Mouse (Mus musculus) common myeloid progenitor, adult 5-6 weeks (primary cell): ENCODE measurements around the gene Leprot. TPM values are rescaled to one million over a fixed set of nuclear protein-coding genes. Genes with fewer than 3 reads are reported as not detected.

Source experiments
- ATAC-seq: replicated peaks from 2 replicates; pipeline ENCODE4 v1.8.0; 2016; ENCODE audit warnings: low read depth, mild to moderate bottlenecking, moderate TSS enrichment, inconsistent platforms; ENCODE audit not compliant: poor library complexity, severe bottlenecking
- total RNA-seq: library from RNA; stranded (forward); fragments of 200-1000, 187-1606 nt; gene quantifications from 2 replicates; pipeline ENCODE4 v1.2.3, GENCODE M21; 2017

Gene Leprot
- total RNA-seq: 63.1 and 72.8 TPM in 2 replicates

GRCm38 (mm10) chr4:101647196-101647905, at the start of gene Leprot:
Leprot (plus strand) TSS chr4:101647718.
- peak; percentile 83 for ATAC-seq

DNA sequence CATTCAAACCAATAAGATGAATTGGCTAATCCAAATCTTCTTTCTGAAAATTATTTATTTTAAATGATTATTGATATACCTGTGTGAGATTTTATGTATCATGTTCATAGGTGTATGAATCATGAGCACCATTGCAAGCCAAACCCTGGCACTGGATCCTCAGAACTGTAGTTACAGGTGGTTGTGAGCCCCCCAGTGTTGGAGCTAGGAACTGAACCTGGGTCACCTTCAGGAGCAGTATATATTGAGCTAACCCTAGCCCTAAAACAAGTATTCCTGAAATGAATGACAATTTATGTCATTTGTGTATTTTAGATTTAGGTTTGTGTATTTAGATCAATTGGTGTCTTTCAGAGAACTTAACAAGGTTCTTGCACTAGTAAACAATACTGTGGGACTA, 45.8 kb upstream of the Leprot start:
- peak; percentile 62; the same call in 1 of the 2 replicates for ATAC-seq

DNA sequence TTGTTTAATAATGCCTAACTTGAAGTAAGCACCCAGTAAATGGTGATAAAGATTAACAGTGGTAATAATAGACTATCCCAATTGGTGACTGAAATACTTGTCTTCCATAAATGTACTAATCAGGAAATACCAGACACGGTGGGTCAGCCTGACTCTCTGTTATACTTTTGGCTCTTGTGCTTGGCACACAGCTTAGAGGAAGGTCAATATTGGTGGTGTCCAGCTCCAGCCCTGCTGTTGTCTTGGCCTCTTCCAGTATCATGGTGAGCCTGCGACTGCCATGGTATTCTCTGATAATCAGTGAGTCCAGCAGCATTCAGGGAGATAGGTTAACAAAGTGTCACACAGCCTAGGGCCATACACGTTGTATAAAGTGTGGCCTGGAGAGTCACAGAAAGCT, 43.9 kb upstream of the Leprot start:
- ATAC-seq: no peak

GRCm38 (mm10) chr4:101616520-101616919, 31.0 kb upstream of the Leprot start:
- no peak for ATAC-seq

DNA sequence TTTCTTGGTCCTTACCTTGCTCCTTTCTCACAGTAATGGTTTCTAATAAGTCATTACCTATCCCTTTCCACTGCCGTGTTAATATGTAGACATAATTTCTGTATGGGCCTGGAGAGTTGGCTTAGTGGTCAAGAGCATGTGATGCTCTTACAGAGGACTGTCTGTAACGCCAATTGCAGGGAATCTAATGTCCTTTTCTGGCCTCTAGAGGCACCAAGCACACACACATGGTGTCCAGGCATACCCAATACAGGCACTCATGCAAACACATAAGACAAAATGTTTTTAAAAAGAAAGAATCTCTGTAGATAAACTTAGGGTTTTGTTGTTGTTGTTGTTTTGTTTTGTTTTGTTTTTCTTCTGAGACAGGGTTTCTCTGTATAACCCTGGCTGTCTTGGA, 29.8 kb upstream of the Leprot start:
- no peak for ATAC-seq

- no peak for ATAC-seq
Observed at GRCm38 (mm10) chr4:101620206-101620605, 27.3 kb upstream of the Leprot start.

GRCm38 (mm10) chr4:101621241-101621640, 26.3 kb upstream of the Leprot start:
- ATAC-seq: no peak

GRCm38 (mm10) chr4:101625278-101625677, 22.2 kb upstream of the Leprot start:
- ATAC-seq: no peak

- no peak for ATAC-seq
Observed at GRCm38 (mm10) chr4:101635596-101635995, 11.9 kb upstream of the Leprot start.

DNA sequence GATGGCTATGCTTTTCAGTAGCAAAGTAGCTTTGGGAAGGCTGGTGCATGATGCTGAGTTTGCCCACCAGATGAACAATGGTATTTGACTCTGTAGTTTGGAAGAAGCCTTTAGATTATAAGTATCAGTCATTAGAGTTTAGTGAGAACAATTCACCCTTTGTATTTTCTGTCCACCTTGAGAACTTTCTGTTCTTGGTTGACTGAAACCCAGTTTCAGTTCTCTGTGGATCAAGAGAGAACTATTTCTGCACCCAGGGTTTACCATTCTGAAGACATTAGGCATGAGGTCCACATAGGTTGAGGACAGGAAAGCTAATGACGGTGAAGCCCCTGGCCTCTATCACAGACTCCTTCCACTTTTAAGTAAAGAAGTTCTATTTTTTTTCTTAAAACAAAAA, 10.0 kb upstream of the Leprot start:
- no peak for ATAC-seq

DNA sequence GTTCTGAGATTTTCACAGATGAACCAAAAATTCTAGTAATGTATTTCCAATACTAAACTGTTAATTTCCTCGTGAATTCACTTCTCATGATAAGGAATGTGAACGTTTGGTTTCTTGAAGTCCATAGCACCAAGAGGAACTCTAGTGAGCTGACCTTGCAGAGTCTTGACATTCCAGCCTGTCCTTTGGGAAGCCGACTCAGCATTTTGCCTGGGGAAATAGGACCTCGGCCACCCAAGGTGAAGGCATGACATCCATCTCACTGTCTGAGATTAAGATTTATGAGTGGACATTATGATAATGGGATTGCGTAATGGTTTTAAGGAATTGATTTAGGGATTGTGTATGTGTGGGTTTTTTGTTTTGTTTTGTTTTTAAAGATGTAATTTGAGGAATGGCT, 6.9 kb upstream of the Leprot start:
- ATAC-seq: no peak

GRCm38 (mm10) chr4:101642708-101643107, 4.8 kb upstream of the Leprot start:
- ATAC-seq: no peak

- no peak for ATAC-seq
Observed at GRCm38 (mm10) chr4:101643216-101643615, 4.3 kb upstream of the Leprot start.

DNA sequence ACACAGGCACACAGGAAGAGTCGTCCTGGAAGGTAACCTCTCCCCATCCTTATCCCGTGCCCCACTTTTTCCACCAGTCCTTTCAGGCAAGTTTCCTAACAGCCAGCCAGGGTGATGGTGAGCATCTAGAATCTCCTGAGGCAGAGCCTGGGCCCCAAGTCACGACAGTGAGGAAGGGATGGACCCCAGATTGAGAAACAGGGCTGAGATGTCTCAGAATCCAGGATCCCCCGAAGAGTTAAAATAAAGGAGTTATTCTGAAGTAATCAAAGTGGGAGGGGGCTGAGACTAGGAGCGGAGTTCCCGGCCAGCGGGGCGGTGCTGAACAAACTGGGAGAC, 692 bp upstream of the Leprot start:
- no peak for ATAC-seq

- ATAC-seq: no peak; the same call in 1 of the 2 replicates
Observed at GRCm38 (mm10) chr4:101647976-101648642, 591 bp downstream of the Leprot start.

DNA sequence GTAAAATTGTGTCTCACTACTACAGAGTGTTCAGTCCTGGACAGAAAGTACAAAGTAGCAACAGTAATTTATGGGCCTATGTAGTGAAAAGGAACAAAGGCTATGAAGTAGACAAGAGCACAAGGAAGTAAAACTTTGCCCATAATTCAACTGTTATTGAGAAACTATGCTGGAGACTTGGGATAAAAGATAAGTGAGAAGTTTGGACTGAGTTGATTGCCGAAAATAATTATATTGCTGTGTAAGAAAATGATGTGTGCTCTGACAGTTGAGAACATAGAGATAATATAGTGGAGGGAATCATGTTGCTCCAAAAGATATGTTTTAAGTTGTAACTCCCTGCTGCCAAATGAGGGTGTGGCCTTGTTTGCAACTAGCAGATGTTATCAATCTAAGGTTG, 1.2 kb downstream of the Leprot start:
- ATAC-seq: no peak

- ATAC-seq: no peak
Observed at GRCm38 (mm10) chr4:101650961-101651360, 3.4 kb downstream of the Leprot start.

DNA sequence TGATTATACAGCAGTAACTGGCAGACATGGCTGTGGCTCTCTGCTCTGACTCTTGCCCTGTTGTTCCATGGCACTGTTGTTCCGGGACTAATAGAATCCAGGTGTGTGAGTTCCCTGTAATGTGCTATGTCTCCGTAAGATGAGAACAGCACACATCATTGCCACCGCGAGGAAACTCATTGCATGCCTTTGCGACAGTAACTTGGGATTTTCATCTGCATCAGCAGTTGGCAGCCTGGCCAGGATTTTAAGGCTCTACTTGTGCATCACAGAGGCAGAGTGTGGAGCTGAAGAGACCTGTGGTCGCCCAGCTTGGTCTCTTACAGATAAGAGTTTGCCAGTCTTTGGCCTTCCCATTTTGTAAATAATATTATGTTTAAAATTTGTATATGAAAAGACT, 6.7 kb downstream of the Leprot start:
- ATAC-seq: no peak

DNA sequence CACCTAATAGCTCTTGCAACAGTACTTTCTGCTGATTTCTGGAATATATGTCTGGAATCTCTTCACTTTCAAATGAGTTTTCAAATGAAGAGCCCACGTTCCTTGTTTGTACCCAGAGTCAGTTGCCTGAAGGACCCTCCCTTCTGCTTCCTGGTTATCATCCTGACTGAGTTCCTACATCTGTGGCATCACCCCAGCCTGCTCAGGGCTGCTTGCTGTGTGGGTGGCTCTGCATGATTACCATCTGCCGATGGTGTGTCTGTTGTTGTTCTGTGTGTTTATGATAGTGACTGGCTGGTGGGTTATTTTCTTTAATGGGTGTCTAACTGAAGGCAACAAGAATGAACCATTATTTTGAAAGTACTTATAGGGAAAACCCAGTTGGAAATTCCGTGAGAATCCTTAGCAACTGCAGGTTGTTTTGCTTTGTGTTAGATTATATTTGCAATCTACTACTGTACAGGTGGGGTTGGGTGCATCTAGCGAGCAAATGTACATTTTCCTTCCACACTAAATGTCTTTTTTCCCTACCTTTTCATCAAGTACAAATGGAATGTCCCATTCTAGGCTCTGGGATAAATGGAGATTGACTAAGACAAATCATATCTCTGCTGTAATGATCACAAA, 7.4 kb downstream of the Leprot start:
- ATAC-seq: peak; percentile 61

GRCm38 (mm10) chr4:101655415-101655790, 7.9 kb downstream of the Leprot start:
- ATAC-seq: peak; percentile 65

- ATAC-seq: no peak
Observed at GRCm38 (mm10) chr4:101656056-101656455, 8.5 kb downstream of the Leprot start.
